Mouse (Mus musculus): ENCODE data around the gene Tex48.

GRCm38 (mm10) chr4:63582580-63582979 lies 39.6 kb downstream of the Tex48 start:
- TF ChIP-seq CTCF (conservative IDR thresholded peaks at IDR 0.05; ENCODE audit: low read length) (no peak), NANOG (IDR thresholded peaks at IDR 0.05; ENCODE audit: borderline replicate concordance, low read length) (no peak), POU5F1 (IDR thresholded peaks at IDR 0.05; ENCODE audit: borderline replicate concordance, low read length) (no peak)

All from E14TG2a.4 (cell line).